Mouse (Mus musculus): ENCODE measurements around the gene Dhx57. TPM values are rescaled to one million over a fixed set of nuclear protein-coding genes. Genes with fewer than 3 reads are reported as not detected.
"Not testable (repeated sequence)": the region's sequence is repeated elsewhere in the genome, so short reads cannot be mapped to it uniquely, and the experiment has no call there.

The Dhx57 gene
- polyA plus RNA-seq, 1 experiment from 2014 or later = 3.4 TPM

DNA sequence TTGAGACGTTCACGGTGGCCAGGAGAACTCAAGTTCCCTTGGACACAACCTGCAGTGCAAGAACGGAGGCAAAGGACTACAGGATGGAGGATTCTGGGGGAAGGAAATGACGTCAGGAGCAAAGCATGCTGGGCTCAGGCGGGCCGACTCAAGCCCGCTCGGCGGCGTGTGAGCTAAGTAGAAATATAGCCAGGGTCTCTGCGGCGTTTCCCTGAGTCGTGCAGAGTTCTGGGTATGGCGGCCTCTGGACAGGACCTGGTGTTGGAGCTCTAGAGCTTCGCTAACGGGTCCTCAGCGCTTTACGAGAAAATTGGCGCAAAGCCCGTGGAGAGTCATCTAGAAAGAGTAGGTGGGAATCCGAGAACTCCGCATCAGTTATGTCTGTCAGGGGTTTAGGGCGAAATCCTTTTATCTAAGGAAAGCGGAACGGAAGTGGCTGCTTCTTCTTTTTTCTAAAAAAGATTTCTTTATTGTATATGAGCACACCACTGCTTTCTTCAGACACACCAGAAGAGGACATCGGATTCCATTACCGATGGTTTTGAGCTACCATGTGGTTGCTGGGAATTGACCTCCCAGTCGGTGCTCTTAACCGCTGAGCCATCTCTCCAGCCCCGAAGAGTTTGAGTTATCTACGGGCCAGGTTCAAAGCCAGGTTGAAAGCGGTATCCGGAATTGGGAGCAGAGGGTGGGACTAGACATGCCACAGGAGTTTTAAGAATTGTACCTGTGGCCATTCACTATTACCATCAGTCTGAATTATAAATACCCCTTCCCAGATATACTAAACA lies 65.8 kb downstream of the Dhx57 start, which contains the start of gene Gemin6:
Gemin6 (plus strand) TSS at position 116 of the 791 bp plus-strand sequence.
- Histone ChIP-seq H3K4me1 (replicated peaks; ENCODE audit: control insufficient read depth, insufficient read depth, low read length) (0 out of 2 replicates have a peak, but pooled peaks cover 3% of the 10 kb centered on the region), H3K9ac (ENCODE audit: low read depth, low read length) (peak within 1 kb of the TSS; percentile 64), H3K27me3 (replicated peaks; ENCODE audit: control insufficient read depth, insufficient read depth, low read length) (no peaks in the 10 kb centered on the region), H3K9me3 (ENCODE audit: control insufficient read depth) (no peaks in the 10 kb centered on the region), H3K27ac (ENCODE audit: low read depth, low read length) (peak within 1 kb of the TSS; percentile 51), H3K36me3 (ENCODE audit: control insufficient read depth, insufficient read depth) (no peaks in the 10 kb centered on the region), H3K4me2 (replicated peaks; ENCODE audit: low read depth) (peak within 1 kb of the TSS; percentile 77), H3K4me3 (ENCODE audit: low read depth, low read length) (peak within 1 kb of the TSS; percentile 72)
- under 1% methylated on average over 33 of the region's 33 CpGs for WGBS
- peak; percentile 95 for ATAC-seq
- no peak for TF ChIP-seq CTCF (IDR thresholded peaks at IDR 0.05; ENCODE audit: low read depth)

DNA sequence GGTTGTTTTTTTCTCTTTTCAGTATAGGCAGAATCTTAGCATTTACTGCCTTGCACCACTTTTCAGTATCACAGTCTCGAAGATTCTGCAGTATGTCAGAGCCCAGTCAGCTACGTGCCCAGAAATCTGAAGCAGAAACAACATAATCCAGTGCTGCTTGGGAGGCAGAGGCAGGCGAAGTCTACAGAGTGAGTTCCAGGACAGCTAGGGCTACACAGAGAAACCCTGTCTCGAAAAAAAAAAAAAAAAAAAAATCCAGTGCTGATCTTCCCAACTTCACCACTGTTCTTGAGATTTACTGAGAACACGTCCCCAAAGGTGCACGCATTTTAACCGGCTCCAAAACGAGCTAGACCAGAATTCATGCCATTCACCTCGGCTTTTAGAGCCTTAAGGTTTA lies 66.4 kb downstream of the Dhx57 start:
- WGBS = 7% methylated on average over 9 of the region's 9 CpGs
- H3K27ac ChIP-seq (ENCODE audit: low read depth, low read length) = no peak overlapping the region
- H3K4me1 ChIP-seq (replicated peaks; ENCODE audit: control insufficient read depth, insufficient read depth, low read length) = 0 out of 2 replicates have a peak, but pooled peaks cover 3% of the 10 kb centered on the region
- H3K27me3 ChIP-seq (replicated peaks; ENCODE audit: control insufficient read depth, insufficient read depth, low read length) = no peaks in the 10 kb centered on the region
- H3K36me3 ChIP-seq (ENCODE audit: control insufficient read depth, insufficient read depth) = no peaks in the 10 kb centered on the region
- peak overlapping the region; percentile 77 for H3K4me2 ChIP-seq (replicated peaks; ENCODE audit: low read depth)
- H3K9me3 ChIP-seq (ENCODE audit: control insufficient read depth) = no peaks in the 10 kb centered on the region
- no peak overlapping the region; the same call in 1 of the 2 replicates for H3K9ac ChIP-seq (ENCODE audit: low read depth, low read length)
- TF ChIP-seq CTCF (IDR thresholded peaks at IDR 0.05; ENCODE audit: low read depth) = no peak
- H3K4me3 ChIP-seq (ENCODE audit: low read depth, low read length) = peak overlapping the region; percentile 72
- ATAC-seq = peak; percentile 31

- Histone ChIP-seq H3K27ac (ENCODE audit: low read depth, low read length) (no peak overlapping the region), H3K4me1 (replicated peaks; ENCODE audit: control insufficient read depth, insufficient read depth, low read length) (0 out of 2 replicates have a peak, but pooled peaks cover 3% of the 10 kb centered on the region), H3K4me3 (ENCODE audit: low read depth, low read length) (no peak overlapping the region), H3K36me3 (ENCODE audit: control insufficient read depth, insufficient read depth) (no peaks in the 10 kb centered on the region), H3K9me3 (ENCODE audit: control insufficient read depth) (no peaks in the 10 kb centered on the region), H3K4me2 (replicated peaks; ENCODE audit: low read depth) (no peak overlapping the region), H3K9ac (ENCODE audit: low read depth, low read length) (no peak overlapping the region), H3K27me3 (replicated peaks; ENCODE audit: control insufficient read depth, insufficient read depth, low read length) (no peaks in the 10 kb centered on the region)
- TF ChIP-seq CTCF (IDR thresholded peaks at IDR 0.05; ENCODE audit: low read depth) = peak; percentile 52
- no peak for ATAC-seq
- 63% methylated on average over 3 of the region's 3 CpGs for WGBS
Measured at GRCm38 (mm10) chr17:80221890-80222628, 68.2 kb downstream of the Dhx57 start.

DNA sequence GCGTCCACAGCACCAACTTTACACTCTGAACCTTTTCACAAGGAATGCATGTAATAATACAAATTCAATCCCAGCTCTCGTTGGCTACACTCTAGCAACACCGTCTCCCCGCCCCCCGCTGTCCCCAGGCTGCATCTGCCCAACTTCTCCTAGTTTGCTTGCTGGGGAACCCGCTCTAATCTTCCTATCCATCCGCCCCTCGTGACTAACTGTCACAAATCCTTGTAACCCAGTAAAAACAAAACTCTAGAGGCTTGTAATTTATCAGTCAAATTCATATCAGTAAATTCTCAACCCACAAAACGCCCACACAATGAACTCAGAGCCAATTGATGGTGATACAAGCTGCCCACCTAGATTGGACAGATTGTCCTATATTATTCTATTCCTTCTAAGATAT lies 69.1 kb downstream of the Dhx57 start:
- no peak for ATAC-seq
- Histone ChIP-seq H3K27ac (ENCODE audit: low read depth, low read length) (no peak overlapping the region), H3K4me3 (ENCODE audit: low read depth, low read length) (no peak overlapping the region), H3K27me3 (replicated peaks; ENCODE audit: control insufficient read depth, insufficient read depth, low read length) (no peaks in the 10 kb centered on the region), H3K36me3 (ENCODE audit: control insufficient read depth, insufficient read depth) (no peaks in the 10 kb centered on the region), H3K9ac (ENCODE audit: low read depth, low read length) (no peak overlapping the region), H3K4me2 (replicated peaks; ENCODE audit: low read depth) (no peak overlapping the region), H3K4me1 (replicated peaks; ENCODE audit: control insufficient read depth, insufficient read depth, low read length) (0 out of 2 replicates have a peak, but pooled peaks cover 3% of the 10 kb centered on the region), H3K9me3 (ENCODE audit: control insufficient read depth) (no peaks in the 10 kb centered on the region)
- no peak for TF ChIP-seq CTCF (IDR thresholded peaks at IDR 0.05; ENCODE audit: low read depth)
- 69% methylated on average over 9 of the region's 9 CpGs for WGBS

DNA sequence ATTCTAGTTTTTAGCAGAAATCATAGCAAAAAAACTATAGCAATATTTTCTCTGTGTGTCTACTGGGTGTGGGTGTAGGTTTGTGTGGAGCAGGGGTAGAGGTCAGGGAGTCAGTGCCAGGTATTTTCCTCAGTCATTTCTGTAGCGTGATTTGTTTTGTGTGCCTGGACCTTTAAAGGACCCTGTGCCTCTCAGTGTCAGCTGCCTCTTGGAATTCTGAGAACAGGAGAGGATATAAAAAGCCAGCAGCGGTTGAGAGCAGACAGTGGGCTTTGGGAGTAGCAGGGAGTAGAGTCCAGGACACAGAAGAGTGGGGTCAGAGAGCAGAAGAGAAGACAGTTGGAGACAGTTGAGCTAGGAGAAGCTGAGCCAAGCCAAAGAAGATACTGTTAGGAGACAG lies 70.1 kb downstream of the Dhx57 start:
- no peak for ATAC-seq
- no peaks in the 10 kb centered on the region for H3K9me3 ChIP-seq (ENCODE audit: control insufficient read depth)

GRCm38 (mm10) chr17:80213998-80214397 lies 76.3 kb downstream of the Dhx57 start:
- H3K9me3 ChIP-seq (ENCODE audit: control insufficient read depth); H3K4me3 ChIP-seq (ENCODE audit: low read depth, low read length); H3K36me3 ChIP-seq (ENCODE audit: control insufficient read depth, insufficient read depth); H3K27ac ChIP-seq (ENCODE audit: low read depth, low read length); H3K4me1 ChIP-seq (replicated peaks; ENCODE audit: control insufficient read depth, insufficient read depth, low read length); H3K4me2 ChIP-seq (replicated peaks; ENCODE audit: low read depth); ATAC-seq; H3K9ac ChIP-seq (ENCODE audit: low read depth, low read length); H3K27me3 ChIP-seq (replicated peaks; ENCODE audit: control insufficient read depth, insufficient read depth, low read length): not testable (repeated sequence)
- 98% methylated on average over 4 of the region's 4 CpGs for WGBS

More for the DNA sequence above, 70.1 kb downstream of the Dhx57 start:
- Histone ChIP-seq H3K36me3 (ENCODE audit: control insufficient read depth, insufficient read depth) (no peaks in the 10 kb centered on the region), H3K4me2 (replicated peaks; ENCODE audit: low read depth) (no peak overlapping the region), H3K9ac (ENCODE audit: low read depth, low read length) (no peak overlapping the region), H3K27me3 (replicated peaks; ENCODE audit: control insufficient read depth, insufficient read depth, low read length) (no peaks in the 10 kb centered on the region), H3K4me3 (ENCODE audit: low read depth, low read length) (no peak overlapping the region), H3K27ac (ENCODE audit: low read depth, low read length) (no peak overlapping the region), H3K4me1 (replicated peaks; ENCODE audit: control insufficient read depth, insufficient read depth, low read length) (0 out of 2 replicates have a peak, but pooled peaks cover 2% of the 10 kb centered on the region)
- TF ChIP-seq CTCF (IDR thresholded peaks at IDR 0.05; ENCODE audit: low read depth) = no peak
- WGBS = 73% methylated on average over 2 of the region's 2 CpGs
